Mouse (Mus musculus) MEL (cell line): Measurements from ENCODE around the gene Cxcl5. TPM values are rescaled to one million over a fixed set of nuclear protein-coding genes. Genes with fewer than 3 reads are reported as not detected.
A peak's percentile ranks its signal among the peaks of the same experiment; 100 is the strongest.

Source experiments
- DNase-seq: peaks from one replicate; pipeline ENCODE4 v3.0.0; 2011; ENCODE audit warnings: low read depth, low spot score
- H3K27ac ChIP-seq: 2 replicates; pipeline ENCODE4 v1.5.1; 2012; ENCODE audit warnings: low read depth, mild to moderate bottlenecking, control low read depth, low read length, moderate library complexity; ENCODE audit not compliant: control insufficient read depth
- H3K27me3 ChIP-seq, 2 experiments: fragments of 150-350 bp in 1 of 2; sonication (generic) in 1 of 2; 2 replicates each; pipeline ENCODE4 v1.6.1; 2012; ENCODE audit warnings: low read length in 2 of 2, mild to moderate bottlenecking in 2 of 2, improper control_type of control experiment in 1 of 2, moderate library complexity in 1 of 2; ENCODE audit not compliant: insufficient read depth in 2 of 2, control insufficient read depth in 1 of 2
- H3K36me3 ChIP-seq, 2 experiments: 2 replicates each; pipeline ENCODE4 v1.6.1; 2012 to 2014; ENCODE audit warnings: low read length in 2 of 2, improper control_type of control experiment in 1 of 2, inconsistent platforms in 1 of 2, mild to moderate bottlenecking in 1 of 2; ENCODE audit not compliant: insufficient read depth in 2 of 2, control insufficient read depth in 1 of 2
- H3K4me1 ChIP-seq, 2 experiments: fragments of 150-350 bp in 1 of 2; sonication (generic) in 1 of 2; 2 replicates each; pipeline ENCODE4 v1.6.1; 2012; ENCODE audit warnings: low read length in 2 of 2, improper control_type of control experiment in 1 of 2, mild to moderate bottlenecking in 1 of 2; ENCODE audit not compliant: insufficient read depth in 2 of 2, control insufficient read depth in 1 of 2
- H3K4me3 ChIP-seq, 2 experiments: fragments of 150-350 bp in 1 of 2; sonication (generic) in 1 of 2; 2 replicates each; pipeline ENCODE4 v1.5.1; 2012; ENCODE audit warnings: low read depth in 2 of 2, low read length in 2 of 2, mild to moderate bottlenecking in 2 of 2, moderate library complexity in 2 of 2, control low read depth in 1 of 2, improper control_type of control experiment in 1 of 2; ENCODE audit not compliant: control insufficient read depth in 1 of 2, insufficient read depth in 1 of 2
- H3K79me2 ChIP-seq: 2 replicates; pipeline ENCODE4 v1.6.1; 2012; ENCODE audit warnings: mild to moderate bottlenecking, low read length, moderate library complexity; ENCODE audit not compliant: control insufficient read depth, poor library complexity, insufficient read depth
- H3K9ac ChIP-seq: 2 replicates; pipeline ENCODE4 v1.6.1; 2012; ENCODE audit warnings: low read depth, mild to moderate bottlenecking, control low read depth, low read length, moderate library complexity; ENCODE audit not compliant: control insufficient read depth, poor library complexity, severe bottlenecking
- H3K9me3 ChIP-seq: fragments of 150-350 bp; sonication (generic); replicated peaks from 2 replicates; pipeline ENCODE4 v1.6.1; 2012; ENCODE audit warnings: mild to moderate bottlenecking, low read length, improper control_type of control experiment, moderate library complexity; ENCODE audit not compliant: insufficient read depth
- BHLHE40 ChIP-seq: IDR thresholded peaks from 2 replicates; pipeline ENCODE4 v1.6.1; 2012; ENCODE audit warnings: low read depth, mild to moderate bottlenecking, inconsistent platforms, low read length, improper control_type of control experiment, borderline replicate concordance
- CHD1 ChIP-seq: IDR thresholded peaks from 2 replicates; pipeline ENCODE4 v1.6.1; 2012; ENCODE audit warnings: low read depth, mild to moderate bottlenecking, inconsistent platforms, low read length, improper control_type of control experiment
- CHD2 ChIP-seq: IDR thresholded peaks from 2 replicates; pipeline ENCODE4 v1.6.1; 2011; ENCODE audit warnings: low read length, improper control_type of control experiment
- ELF1 ChIP-seq: IDR thresholded peaks from 2 replicates; pipeline ENCODE4 v1.6.1; 2014; ENCODE audit warnings: low read depth, mild to moderate bottlenecking, inconsistent platforms, low read length, improper control_type of control experiment, moderate library complexity
- EP300 ChIP-seq, 2 experiments: IDR thresholded peaks; 2 replicates each; pipeline ENCODE4 v1.6.1; 2011; ENCODE audit warnings: improper control_type of control experiment in 2 of 2, low read length in 2 of 2, low read depth in 1 of 2, mild to moderate bottlenecking in 1 of 2
- ETS1 ChIP-seq: IDR thresholded peaks from 2 replicates; pipeline ENCODE4 v1.6.1; 2012; ENCODE audit warnings: low read depth, mild to moderate bottlenecking, inconsistent platforms, low read length, improper control_type of control experiment, moderate library complexity
- GABPA ChIP-seq: IDR thresholded peaks from 2 replicates; pipeline ENCODE4 v1.6.1; 2012; ENCODE audit warnings: low read depth, mild to moderate bottlenecking, inconsistent platforms, low read length, improper control_type of control experiment, moderate library complexity
- GATA1 ChIP-seq: IDR thresholded peaks from 2 replicates; pipeline ENCODE4 v1.6.1; 2011; ENCODE audit warnings: low read depth, low read length, improper control_type of control experiment
- HCFC1 ChIP-seq: IDR thresholded peaks from 2 replicates; pipeline ENCODE4 v1.6.1; 2012; ENCODE audit warnings: low read depth, mild to moderate bottlenecking, inconsistent platforms, low read length, improper control_type of control experiment, moderate library complexity
- JUND ChIP-seq: IDR thresholded peaks from 2 replicates; pipeline ENCODE4 v1.6.1; 2011; ENCODE audit warnings: low read depth, mild to moderate bottlenecking, improper control_type of control experiment, low read length
- KAT2A ChIP-seq: conservative IDR thresholded peaks from 2 replicates; pipeline ENCODE4 v1.6.1; 2012; ENCODE audit warnings: low read depth, low read length, improper control_type of control experiment, inconsistent platforms
- MAFK ChIP-seq: IDR thresholded peaks from 2 replicates; pipeline ENCODE4 v1.6.1; 2011; ENCODE audit warnings: low read depth, mild to moderate bottlenecking, low read length, improper control_type of control experiment, borderline replicate concordance
- MAX ChIP-seq: IDR thresholded peaks from 2 replicates; pipeline ENCODE4 v1.6.1; 2011; ENCODE audit warnings: low read length, improper control_type of control experiment
- MAZ ChIP-seq: IDR thresholded peaks from 2 replicates; pipeline ENCODE4 v1.6.1; 2012; ENCODE audit warnings: low read depth, mild to moderate bottlenecking, inconsistent platforms, low read length, improper control_type of control experiment
- MXI1 ChIP-seq: IDR thresholded peaks from 2 replicates; pipeline ENCODE4 v1.6.1; 2011; ENCODE audit warnings: mild to moderate bottlenecking, low read depth, low read length, improper control_type of control experiment
- MYC ChIP-seq: IDR thresholded peaks from 2 replicates; pipeline ENCODE4 v1.6.1; 2011; ENCODE audit warnings: low read depth, mild to moderate bottlenecking, low read length, improper control_type of control experiment, moderate library complexity
- NELFE ChIP-seq: IDR thresholded peaks from 2 replicates; pipeline ENCODE4 v1.6.1; 2011; ENCODE audit warnings: low read depth, low read length, improper control_type of control experiment
- POLR2A ChIP-seq, 2 experiments: IDR thresholded peaks; 2 replicates each; pipeline ENCODE4 v1.6.1; 2011 to 2012; ENCODE audit warnings: low read length in 2 of 2, mild to moderate bottlenecking in 2 of 2, control low read depth in 1 of 2, improper control_type of control experiment in 1 of 2, low read depth in 1 of 2, moderate library complexity in 1 of 2; ENCODE audit not compliant: control insufficient read depth in 1 of 2, insufficient read depth in 1 of 2, poor library complexity in 1 of 2
- POLR2AphosphoS2 ChIP-seq: IDR thresholded peaks from 2 replicates; pipeline ENCODE4 v1.6.1; 2011; ENCODE audit warnings: low read length, improper control_type of control experiment
- POLR2AphosphoS5 ChIP-seq: IDR thresholded peaks from 2 replicates; pipeline ENCODE4 v1.6.1; 2012; ENCODE audit warnings: low read depth, borderline replicate concordance, mild to moderate bottlenecking, inconsistent platforms, low read length, moderate library complexity, mixed read lengths
- RCOR1 ChIP-seq: IDR thresholded peaks from 2 replicates; pipeline ENCODE4 v1.6.1; 2012; ENCODE audit warnings: low read depth, mild to moderate bottlenecking, inconsistent platforms, low read length, improper control_type of control experiment
- SIN3A ChIP-seq: IDR thresholded peaks from 2 replicates; pipeline ENCODE4 v1.6.1; 2012; ENCODE audit warnings: low read length, improper control_type of control experiment, inconsistent platforms
- TAL1 ChIP-seq: IDR thresholded peaks from 2 replicates; pipeline ENCODE4 v1.6.1; 2012; ENCODE audit warnings: mild to moderate bottlenecking, inconsistent platforms, low read length, moderate library complexity, mixed read lengths
- TBP ChIP-seq: IDR thresholded peaks from 2 replicates; pipeline ENCODE4 v1.8.0; 2011; ENCODE audit warnings: low read depth, low read length, improper control_type of control experiment
- TCF12 ChIP-seq: IDR thresholded peaks from 2 replicates; pipeline ENCODE4 v1.6.1; 2014; ENCODE audit warnings: low read depth, mild to moderate bottlenecking, inconsistent platforms, low read length, improper control_type of control experiment, moderate library complexity
- ZKSCAN1 ChIP-seq: IDR thresholded peaks from 2 replicates; pipeline ENCODE4 v1.6.1; 2012; ENCODE audit warnings: low read depth, mild to moderate bottlenecking, inconsistent platforms, low read length, improper control_type of control experiment, moderate library complexity
- ZMIZ1 ChIP-seq: IDR thresholded peaks from 2 replicates; pipeline ENCODE4 v1.6.1; 2012; ENCODE audit warnings: low read depth, mild to moderate bottlenecking, inconsistent platforms, low read length, improper control_type of control experiment, moderate library complexity
- ZNF384 ChIP-seq: IDR thresholded peaks from 2 replicates; pipeline ENCODE4 v1.6.1; 2012; ENCODE audit warnings: low read depth, mild to moderate bottlenecking, inconsistent platforms, low read length, improper control_type of control experiment
- polyA plus RNA-seq, 2 experiments: library from polyadenylated mRNA; stranded (reverse) in 1 of 2; unstranded in 1 of 2; fragments of >175 nt in 1 of 2; fragments of >200 nt in 1 of 2; gene quantifications; 2 replicates each; pipeline versions ENCODE4 v1.2.1 to v1.2.4; 2012; ENCODE audit warnings: low replicate concordance in 2 of 2, low read depth in 1 of 2; ENCODE audit not compliant: insufficient read length in 2 of 2, insufficient read depth in 1 of 2, missing spikeins in 1 of 2
- total RNA-seq: library from RNA; depleted of rRNA; stranded (reverse); fragments of 300-350 nt; gene quantifications from 2 replicates; pipeline ENCODE4 v1.2.3, GENCODE M21; 2012

The Cxcl5 gene
- total and polyA plus RNA-seq, 3 experiments = not detected

GRCm38 (mm10) chr5:90771880-90772653, 12.9 kb downstream of the Cxcl5 start, which contains the start of gene Pf4:
Pf4 (plus strand) TSS chr5:90772435.
- peak within 1 kb of the TSS; percentile 54 for H3K9ac ChIP-seq
- peaks cover 0 to 33% of the 10 kb centered on the region in 2 experiments; a peak in 2 of 4 replicates for H3K36me3 ChIP-seq
- peaks cover 2% of the 10 kb centered on the region; the same call in 1 of the 2 replicates for H3K79me2 ChIP-seq
- peak within 1 kb of the TSS; percentile 59 for H3K27ac ChIP-seq
- DNase-seq = peak; percentile 89
- no peaks in the 10 kb centered on the region for H3K9me3 ChIP-seq
- TF ChIP-seq BHLHE40 (peak; percentile 79), CHD2 (no peak), KAT2A (0 out of 2 replicates have a peak, but pooled peaks have one; percentile 15), EP300 (IDR thresholded peaks at IDR 0.05; ENCODE audit: low read depth in 1 of 2, low read length in 2 of 2) (peak; percentile 90 to 91), MAX (0 out of 2 replicates have a peak, but pooled peaks have one; percentile 17), NELFE (0 out of 2 replicates have a peak, but pooled peaks have one; percentile 6), TAL1 (peak; percentile 82), MAZ (no peak), MYC (peak; percentile 87), SIN3A (peak; percentile 90), POLR2AphosphoS2 (no peak), TBP (0 out of 2 replicates have a peak, but pooled peaks have one; percentile 44), HCFC1 (0 out of 2 replicates have a peak, but pooled peaks have one; percentile 46), MXI1 (peak; percentile 66), ELF1 (peak; percentile 59), GATA1 (peak; percentile 85), ETS1 (peak; percentile 92), MAFK (peak; percentile 83), CHD1 (0 out of 2 replicates have a peak, but pooled peaks have one; percentile 60), ZMIZ1 (no peak), RCOR1 (peak; percentile 68), TCF12 (peak; percentile 92), POLR2AphosphoS5 (no peak), ZKSCAN1 (peak; percentile 77; the same call in 1 of the 2 replicates), ZNF384 (peak; percentile 100), POLR2A (IDR thresholded peaks at IDR 0.05; ENCODE audit: control insufficient read depth in 1 of 2, insufficient read depth in 1 of 2, low read depth in 1 of 2, low read length in 2 of 2, poor library complexity in 1 of 2) (peak in 1 of 2 experiments; percentile 54; a peak in 2 of 4 replicates), JUND (peak; percentile 16; the same call in 1 of the 2 replicates), GABPA (no peak)
- TF ChIP-seq, all 39 proteins: peak for 22
- H3K27me3 ChIP-seq = no peaks in the 10 kb centered on the region
- H3K4me1 ChIP-seq = peaks cover 13 to 25% of the 10 kb centered on the region in 2 experiments
- peak within 1 kb of the TSS; percentile 67 to 85 for H3K4me3 ChIP-seq
